Mouse (Mus musculus): Measurements from ENCODE around the gene Pth2. TPM values are rescaled to one million over a fixed set of nuclear protein-coding genes. Genes with fewer than 3 reads are reported as not detected.

Pth2 gene
- total and polyA plus RNA-seq, 2 experiments from 2014 or later = not detected

DNA sequence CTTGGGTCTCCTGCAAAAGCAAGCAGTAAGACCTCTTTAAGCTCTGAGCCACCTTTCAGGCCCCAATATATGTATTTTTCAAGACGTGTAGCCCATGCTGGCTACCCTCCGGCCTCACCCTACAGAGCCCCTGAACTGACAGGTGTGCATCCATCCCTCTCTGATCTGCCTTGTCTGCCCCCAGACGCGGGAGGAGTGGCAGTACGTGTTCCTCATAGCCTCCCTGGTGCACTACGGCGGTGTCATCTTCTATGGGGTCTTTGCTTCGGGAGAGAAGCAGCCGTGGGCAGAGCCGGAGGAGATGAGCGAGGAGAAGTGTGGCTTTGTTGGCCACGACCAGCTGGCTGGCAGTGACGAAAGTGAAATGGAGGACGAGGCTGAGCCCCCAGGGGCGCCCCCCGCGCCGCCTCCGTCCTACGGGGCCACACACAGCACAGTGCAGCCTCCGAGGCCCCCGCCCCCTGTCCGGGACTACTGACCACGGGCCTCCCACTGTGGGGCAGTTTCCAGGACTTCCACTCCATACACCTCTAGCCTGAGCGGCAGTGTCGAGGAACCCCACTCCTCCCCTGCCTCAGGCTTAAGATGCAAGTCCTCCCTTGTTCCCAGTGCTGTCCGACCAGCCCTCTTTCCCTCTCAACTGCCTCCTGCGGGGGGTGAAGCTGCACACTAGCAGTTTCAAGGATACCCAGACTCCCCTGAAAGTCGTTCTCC, 6.1 kb upstream of the Pth2 start:
- TF ChIP-seq EP300 (IDR thresholded peaks at IDR 0.05; ENCODE audit: low read depth) (no peak), CTCF (IDR thresholded peaks at IDR 0.05; ENCODE audit: low read depth) (no peak)
- Histone ChIP-seq H3K9me3 (replicated peaks; ENCODE audit: control insufficient read depth, low read length) (peaks cover 19% of the 10 kb centered on the region), H3K4me2 (ENCODE audit: low read depth, low read length) (no peak overlapping the region), H3K27ac (ENCODE audit: low read depth) (no peak overlapping the region), H3K4me3 (ENCODE audit: low read depth, low read length) (peak overlapping the region; percentile 16; the same call in 1 of the 2 replicates), H3K4me1 (ENCODE audit: control insufficient read depth, insufficient read depth) (no peaks in the 10 kb centered on the region), H3K9ac (replicated peaks; ENCODE audit: low read depth, low read length) (no peak overlapping the region), H3K36me3 (replicated peaks; ENCODE audit: control insufficient read depth, insufficient read depth, low read length) (no peaks in the 10 kb centered on the region), H3K27me3 (ENCODE audit: control insufficient read depth, insufficient read depth, low read length) (peaks cover 68% of the 10 kb centered on the region)
- DNase-seq (ENCODE audit: low spot score) (no peak), ATAC-seq (ENCODE audit: insufficient read depth, low read depth) (no peak)
- WGBS = 6% methylated on average over 27 of the region's 29 CpGs

DNA sequence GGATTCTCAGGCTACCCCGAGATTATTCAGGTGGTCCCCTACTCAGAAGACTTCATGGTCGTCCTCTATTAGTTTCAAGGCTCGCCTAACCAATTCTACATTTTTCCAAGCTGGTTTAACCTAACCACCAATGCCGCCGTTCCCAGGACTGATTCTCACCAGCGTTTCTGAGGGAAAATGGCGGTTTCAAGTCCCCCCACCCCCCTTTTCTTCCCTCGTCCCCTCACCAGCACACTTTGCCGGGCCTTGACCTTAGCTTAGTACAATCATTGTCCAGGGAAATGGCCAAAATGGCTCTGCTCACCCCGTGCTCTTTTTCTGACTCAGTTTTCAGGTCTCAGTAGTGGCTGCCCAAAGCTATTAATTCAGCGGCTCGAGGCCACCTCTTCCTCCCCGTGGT, 5.4 kb upstream of the Pth2 start:
- no peak overlapping the region for H3K9ac ChIP-seq (replicated peaks; ENCODE audit: low read depth, low read length)
- H3K4me2 ChIP-seq (ENCODE audit: low read depth, low read length) = no peak overlapping the region
- peaks cover 74% of the 10 kb centered on the region for H3K27me3 ChIP-seq (ENCODE audit: control insufficient read depth, insufficient read depth, low read length)
- no peaks in the 10 kb centered on the region for H3K4me1 ChIP-seq (ENCODE audit: control insufficient read depth, insufficient read depth)
- H3K27ac ChIP-seq (ENCODE audit: low read depth) = no peak overlapping the region
- no peaks in the 10 kb centered on the region for H3K36me3 ChIP-seq (replicated peaks; ENCODE audit: control insufficient read depth, insufficient read depth, low read length)
- DNase-seq (ENCODE audit: low spot score) (no peak), ATAC-seq (ENCODE audit: insufficient read depth, low read depth) (no peak)
- no peak for TF ChIP-seq EP300 (IDR thresholded peaks at IDR 0.05; ENCODE audit: low read depth)
- no peak for TF ChIP-seq CTCF (IDR thresholded peaks at IDR 0.05; ENCODE audit: low read depth)
- WGBS = 9% methylated on average over 13 of the region's 13 CpGs
- H3K4me3 ChIP-seq (ENCODE audit: low read depth, low read length) = no peak overlapping the region
- peaks cover 12% of the 10 kb centered on the region for H3K9me3 ChIP-seq (replicated peaks; ENCODE audit: control insufficient read depth, low read length)

DNA sequence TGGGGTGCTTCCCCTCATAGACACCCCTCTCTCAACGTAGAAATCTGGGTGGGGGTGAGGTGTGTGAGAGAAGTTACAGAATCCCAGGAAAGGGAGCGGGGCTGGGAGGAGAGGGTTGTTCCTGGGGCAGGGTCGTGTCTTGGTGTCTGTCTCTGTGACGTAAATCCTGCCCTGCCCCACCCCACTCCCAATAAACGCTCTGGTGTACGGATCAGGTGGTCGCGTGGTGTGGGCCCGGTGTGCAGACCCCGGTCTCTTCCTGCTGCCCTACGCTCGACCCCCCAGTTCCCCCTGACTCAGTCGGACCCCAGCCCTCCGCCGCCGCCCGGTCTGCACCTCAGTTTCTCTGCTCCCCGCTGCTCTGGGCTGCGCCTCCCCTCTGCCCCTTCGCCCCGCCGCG, 4.9 kb upstream of the Pth2 start:
- Histone ChIP-seq H3K9me3 (replicated peaks; ENCODE audit: control insufficient read depth, low read length) (peaks cover 7% of the 10 kb centered on the region; the same call in 1 of the 2 replicates), H3K27ac (ENCODE audit: low read depth) (no peak overlapping the region), H3K4me3 (ENCODE audit: low read depth, low read length) (peak overlapping the region; percentile 27), H3K4me1 (ENCODE audit: control insufficient read depth, insufficient read depth) (no peaks in the 10 kb centered on the region), H3K36me3 (replicated peaks; ENCODE audit: control insufficient read depth, insufficient read depth, low read length) (no peaks in the 10 kb centered on the region), H3K9ac (replicated peaks; ENCODE audit: low read depth, low read length) (no peak overlapping the region), H3K27me3 (ENCODE audit: control insufficient read depth, insufficient read depth, low read length) (peaks cover 79% of the 10 kb centered on the region), H3K4me2 (ENCODE audit: low read depth, low read length) (peak overlapping the region; percentile 25)
- no peak for ATAC-seq (ENCODE audit: insufficient read depth, low read depth)
- no peak for TF ChIP-seq EP300 (IDR thresholded peaks at IDR 0.05; ENCODE audit: low read depth)
- no peak for TF ChIP-seq CTCF (IDR thresholded peaks at IDR 0.05; ENCODE audit: low read depth)
- WGBS = 2% methylated on average over 23 of the region's 23 CpGs
- no peak for DNase-seq (ENCODE audit: low spot score)

DNA sequence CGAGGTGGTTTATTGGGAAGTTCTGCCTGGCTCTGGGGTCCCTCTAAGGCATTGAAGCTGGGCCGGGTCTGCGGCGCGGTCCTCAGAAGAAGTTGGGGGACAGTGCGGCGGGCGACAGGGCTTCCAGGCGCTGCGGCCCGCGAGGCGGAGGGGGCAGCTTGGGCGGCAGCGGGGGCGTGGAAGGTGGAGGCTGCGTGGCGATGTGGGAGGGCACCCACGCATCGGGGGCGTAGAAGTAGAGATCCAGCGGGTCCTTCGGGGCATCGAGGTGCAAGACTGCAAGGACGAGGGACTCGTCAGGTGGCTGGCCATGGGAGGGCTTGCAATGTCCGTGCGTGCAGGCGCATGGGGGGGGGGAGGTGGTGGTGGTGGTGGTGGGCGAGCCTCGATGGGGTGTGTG, 4.4 kb upstream of the Pth2 start:
- DNase-seq (ENCODE audit: low spot score) (no peak), ATAC-seq (ENCODE audit: insufficient read depth, low read depth) (no peak)
- Histone ChIP-seq H3K4me1 (ENCODE audit: control insufficient read depth, insufficient read depth) (no peaks in the 10 kb centered on the region), H3K27ac (ENCODE audit: low read depth) (no peak overlapping the region), H3K4me2 (ENCODE audit: low read depth, low read length) (peak overlapping the region; percentile 25), H3K9me3 (replicated peaks; ENCODE audit: control insufficient read depth, low read length) (0 out of 2 replicates have a peak, but pooled peaks cover 4% of the 10 kb centered on the region), H3K27me3 (ENCODE audit: control insufficient read depth, insufficient read depth, low read length) (peaks cover 83% of the 10 kb centered on the region), H3K36me3 (replicated peaks; ENCODE audit: control insufficient read depth, insufficient read depth, low read length) (no peaks in the 10 kb centered on the region), H3K9ac (replicated peaks; ENCODE audit: low read depth, low read length) (no peak overlapping the region), H3K4me3 (ENCODE audit: low read depth, low read length) (peak overlapping the region; percentile 27)
- WGBS = 4% methylated on average over 27 of the region's 31 CpGs
- no peak for TF ChIP-seq EP300 (IDR thresholded peaks at IDR 0.05; ENCODE audit: low read depth)
- no peak for TF ChIP-seq CTCF (IDR thresholded peaks at IDR 0.05; ENCODE audit: low read depth)

DNA sequence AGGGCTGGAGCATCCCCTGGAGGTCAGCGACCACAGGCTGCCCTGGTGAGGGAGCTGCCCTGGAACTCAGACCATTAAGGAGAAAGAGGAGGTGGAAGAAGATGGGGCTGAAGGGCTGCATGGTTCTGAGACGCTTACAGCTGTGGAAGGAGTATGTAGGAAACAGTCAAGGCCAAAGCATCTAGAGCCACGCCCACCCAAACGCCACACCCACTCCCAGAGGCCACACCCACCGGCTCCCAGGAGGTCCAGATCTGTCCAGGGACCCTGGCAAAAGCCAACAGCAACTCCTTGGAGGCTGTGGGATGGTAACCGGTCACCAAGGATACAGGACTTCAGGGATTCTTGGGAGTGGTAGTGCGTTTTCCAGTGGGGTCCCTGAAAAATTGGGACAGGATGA, 2.2 kb upstream of the Pth2 start:
- Histone ChIP-seq H3K4me3 (ENCODE audit: low read depth, low read length) (no peak overlapping the region), H3K4me2 (ENCODE audit: low read depth, low read length) (no peak overlapping the region), H3K36me3 (replicated peaks; ENCODE audit: control insufficient read depth, insufficient read depth, low read length) (no peaks in the 10 kb centered on the region), H3K4me1 (ENCODE audit: control insufficient read depth, insufficient read depth) (0 out of 2 replicates have a peak, but pooled peaks cover 7% of the 10 kb centered on the region), H3K27ac (ENCODE audit: low read depth) (no peak overlapping the region), H3K27me3 (ENCODE audit: control insufficient read depth, insufficient read depth, low read length) (peaks cover 97% of the 10 kb centered on the region), H3K9me3 (replicated peaks; ENCODE audit: control insufficient read depth, low read length) (no peaks in the 10 kb centered on the region), H3K9ac (replicated peaks; ENCODE audit: low read depth, low read length) (no peak overlapping the region)
- TF ChIP-seq EP300 (IDR thresholded peaks at IDR 0.05; ENCODE audit: low read depth) (no peak), CTCF (IDR thresholded peaks at IDR 0.05; ENCODE audit: low read depth) (no peak)
- ATAC-seq (ENCODE audit: insufficient read depth, low read depth) = no peak
- WGBS = 22% methylated on average over 7 of the region's 7 CpGs
- no peak for DNase-seq (ENCODE audit: low spot score)

DNA sequence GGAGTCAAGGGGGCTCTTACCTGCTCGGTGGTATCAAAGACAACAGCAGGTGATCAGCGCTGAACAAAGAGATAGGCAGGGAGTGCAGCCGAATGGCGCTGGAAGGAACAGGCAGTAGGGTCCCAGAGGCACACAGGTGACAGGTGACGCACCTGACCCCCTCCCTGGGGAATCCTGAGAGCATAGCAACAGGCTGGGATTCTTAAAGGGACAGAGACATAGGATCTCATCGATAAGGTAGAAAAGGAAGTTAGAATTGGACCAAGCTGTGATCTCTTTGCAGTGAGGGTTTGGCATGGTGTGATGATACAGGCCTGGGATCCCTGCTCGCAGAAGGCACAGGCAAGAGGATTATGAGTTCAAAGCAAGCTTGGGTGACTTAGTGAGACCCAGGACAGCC, 1.3 kb upstream of the Pth2 start, which contains the start of gene Gfy:
Gfy (minus strand) TSS at position 101 of the 400 bp plus-strand sequence.
- Histone ChIP-seq H3K9me3 (replicated peaks; ENCODE audit: control insufficient read depth, low read length) (no peaks in the 10 kb centered on the region), H3K4me3 (ENCODE audit: low read depth, low read length) (no peak within 1 kb of the TSS), H3K9ac (replicated peaks; ENCODE audit: low read depth, low read length) (no peak within 1 kb of the TSS), H3K27ac (ENCODE audit: low read depth) (no peak within 1 kb of the TSS), H3K27me3 (ENCODE audit: control insufficient read depth, insufficient read depth, low read length) (peaks cover 100% of the 10 kb centered on the region), H3K4me1 (ENCODE audit: control insufficient read depth, insufficient read depth) (0 out of 2 replicates have a peak, but pooled peaks cover 7% of the 10 kb centered on the region), H3K36me3 (replicated peaks; ENCODE audit: control insufficient read depth, insufficient read depth, low read length) (no peaks in the 10 kb centered on the region), H3K4me2 (ENCODE audit: low read depth, low read length) (no peak within 1 kb of the TSS)
- TF ChIP-seq EP300 (IDR thresholded peaks at IDR 0.05; ENCODE audit: low read depth) = no peak
- TF ChIP-seq CTCF (IDR thresholded peaks at IDR 0.05; ENCODE audit: low read depth) = no peak
- 37% methylated on average over 7 of the region's 7 CpGs for WGBS
- DNase-seq (ENCODE audit: low spot score) (no peak), ATAC-seq (ENCODE audit: insufficient read depth, low read depth) (no peak)

Data from heart, postnatal 0 days (tissue).